Mouse (Mus musculus) midbrain, embryonic 14.5 days (tissue): ENCODE measurements around the gene H2afb3. TPM values are rescaled to one million over a fixed set of nuclear protein-coding genes. Genes with fewer than 3 reads are reported as not detected.
A peak's percentile ranks its signal among the peaks of the same experiment; 100 is the strongest.
"Not testable (repeated sequence)": the region's sequence is repeated elsewhere in the genome, so short reads cannot be mapped to it uniquely, and the experiment has no call there.

Experiments
- ATAC-seq: fragments of 200-750 bp; cut with Nextera tagmentation; 2 replicates; pipeline ENCODE4 v1.8.0; 2017; ENCODE audit warnings: moderate number of reproducible peaks, moderate library complexity; ENCODE audit not compliant: low FRiP score, low TSS enrichment
- DNase-seq: peaks from one replicate; pipeline ENCODE4 v3.0.0-alpha.2; 2015
- H3K27ac ChIP-seq: fragments of 300-500 bp; sonication (generic); replicated peaks from 2 replicates; pipeline ENCODE4 v1.5.1; 2014; ENCODE audit warnings: mild to moderate bottlenecking, low read depth, low read length, moderate library complexity
- H3K27me3 ChIP-seq: fragments of 300-500 bp; sonication (generic); 2 replicates; pipeline ENCODE4 v1.6.1; 2014; ENCODE audit warnings: low read length, control low read depth, mixed read lengths; ENCODE audit not compliant: control insufficient read depth, insufficient read depth
- H3K36me3 ChIP-seq: fragments of 300-500 bp; sonication (generic); 2 replicates; pipeline ENCODE4 v1.6.1; 2014; ENCODE audit warnings: low read length, control low read depth; ENCODE audit not compliant: control insufficient read depth, insufficient read depth
- H3K4me1 ChIP-seq: fragments of 300-500 bp; sonication (generic); 2 replicates; pipeline ENCODE4 v1.6.1; 2014; ENCODE audit warnings: mild to moderate bottlenecking, antibody characterized with exemption, low read length, control low read depth; ENCODE audit not compliant: control insufficient read depth, insufficient read depth
- H3K4me2 ChIP-seq: fragments of 300-500 bp; sonication (generic); 2 replicates; pipeline ENCODE4 v1.6.1; 2014; ENCODE audit warnings: mild to moderate bottlenecking, low read length, moderate library complexity
- H3K4me3 ChIP-seq: fragments of 300-500 bp; sonication (generic); replicated peaks from 2 replicates; pipeline ENCODE4 v1.5.1; 2014; ENCODE audit warnings: low read depth, low read length
- H3K9ac ChIP-seq: fragments of 300-500 bp; sonication (generic); replicated peaks from 2 replicates; pipeline ENCODE4 v1.6.1; 2014; ENCODE audit warnings: mild to moderate bottlenecking, low read length, moderate library complexity
- H3K9me3 ChIP-seq: fragments of 300-500 bp; sonication (generic); 2 replicates; pipeline ENCODE4 v1.6.1; 2016; ENCODE audit warnings: low read length, control low read depth, mixed read lengths; ENCODE audit not compliant: control insufficient read depth
- WGBS: fragments of 180-500 bp; shearing (Covaris S2); extraction: QIAGEN DNeasy Blood & Tissue Kit; methylation state at CpG from one replicate; pipeline ENCODE4 v1.1.7; 2014; 5-methylcytosine and 5-hydroxymethylcytosine counted together
- polyA plus RNA-seq: library from polyadenylated mRNA; unstranded; fragments of >200 nt; fragmentation: Nextera tagmentation; extraction: Ambion mirVana; gene quantifications from 2 replicates; pipeline ENCODE4 v1.2.1, GENCODE M21; 2014

Gene H2afb3
- polyA plus RNA-seq = not detected in 2 replicates

- H3K4me2 ChIP-seq, H3K27ac ChIP-seq, H3K9ac ChIP-seq, H3K36me3 ChIP-seq, H3K4me1 ChIP-seq, DNase-seq, ATAC-seq, H3K9me3 ChIP-seq, H3K4me3 ChIP-seq, H3K27me3 ChIP-seq: not testable (repeated sequence)
- WGBS = 87% methylated on average over 9 of the region's 10 CpGs
Observed at GRCm38 (mm10) chrX:120312995-120313394, at the start of gene H2afb3. Gene H2afb3, minus strand, starts transcription at chrX:120313095.

- 50% methylated on average over 2 of the region's 2 CpGs for WGBS
- Histone ChIP-seq H3K4me1 (no peaks in the 10 kb centered on the region), H3K9ac (no peak overlapping the region), H3K27ac (no peak overlapping the region), H3K9me3 (no peaks in the 10 kb centered on the region), H3K36me3 (no peaks in the 10 kb centered on the region), H3K4me3 (no peak overlapping the region), H3K27me3 (no peaks in the 10 kb centered on the region), H3K4me2 (no peak overlapping the region)
- DNase-seq (no peak), ATAC-seq (no peak)
Observed at GRCm38 (mm10) chrX:120301469-120302175, 11.3 kb downstream of the H2afb3 start.

GRCm38 (mm10) chrX:120292832-120293750 lies 19.8 kb downstream of the H2afb3 start:
- Histone ChIP-seq H3K27me3 (no peaks in the 10 kb centered on the region), H3K4me1 (no peaks in the 10 kb centered on the region), H3K4me2 (peak overlapping the region; percentile 78), H3K4me3 (peak overlapping the region; percentile 46), H3K9me3 (no peaks in the 10 kb centered on the region), H3K36me3 (no peaks in the 10 kb centered on the region), H3K27ac (peak overlapping the region; percentile 78), H3K9ac (peak overlapping the region; percentile 54)
- WGBS = 6% methylated on average over 44 of the region's 46 CpGs
- DNase-seq (peak; percentile 82), ATAC-seq (peak; percentile 88)

- peak overlapping the region; percentile 78 for H3K4me2 ChIP-seq
- no peaks in the 10 kb centered on the region for H3K27me3 ChIP-seq
- DNase-seq = peak; percentile 57
- 15% methylated on average over 13 of the region's 13 CpGs for WGBS
- no peak for ATAC-seq
- no peaks in the 10 kb centered on the region for H3K36me3 ChIP-seq
- H3K4me1 ChIP-seq = no peaks in the 10 kb centered on the region
- H3K27ac ChIP-seq = no peak overlapping the region
- H3K9me3 ChIP-seq = no peaks in the 10 kb centered on the region
- H3K4me3 ChIP-seq = peak overlapping the region; percentile 46
- 0 out of 2 replicates have a peak overlapping the region, but pooled peaks have one; percentile 16 for H3K9ac ChIP-seq
Observed at GRCm38 (mm10) chrX:120291696-120292095, 21.2 kb downstream of the H2afb3 start.

- ATAC-seq (no peak), DNase-seq (peak; percentile 29)
- H3K27ac ChIP-seq = no peak overlapping the region
- no peaks in the 10 kb centered on the region for H3K27me3 ChIP-seq
- no peaks in the 10 kb centered on the region for H3K4me1 ChIP-seq
- no peaks in the 10 kb centered on the region for H3K36me3 ChIP-seq
- peak overlapping the region; percentile 42; the same call in 1 of the 2 replicates for H3K9ac ChIP-seq
- H3K9me3 ChIP-seq = no peaks in the 10 kb centered on the region
- WGBS = 21% methylated on average over 18 of the region's 18 CpGs
- H3K4me2 ChIP-seq = peak overlapping the region; percentile 78
- peak overlapping the region; percentile 46 for H3K4me3 ChIP-seq
Observed at GRCm38 (mm10) chrX:120290900-120291280, 22.0 kb downstream of the H2afb3 start.

GRCm38 (mm10) chrX:120290011-120290899 lies 22.6 kb downstream of the H2afb3 start, which contains the start of gene Pcdh11x:
Gene Pcdh11x, plus strand, starts transcription at chrX:120290259.
- H3K4me1 ChIP-seq = no peaks in the 10 kb centered on the region
- no peak within 1 kb of the TSS for H3K27ac ChIP-seq
- no peaks in the 10 kb centered on the region for H3K9me3 ChIP-seq

GRCm38 (mm10) chrX:120287502-120287901 lies 25.4 kb downstream of the H2afb3 start:
- no peak for ATAC-seq
- Histone ChIP-seq H3K4me1 (no peaks in the 10 kb centered on the region), H3K27ac (no peak overlapping the region), H3K36me3 (no peaks in the 10 kb centered on the region), H3K9me3 (no peaks in the 10 kb centered on the region), H3K4me2 (no peak overlapping the region), H3K27me3 (no peaks in the 10 kb centered on the region), H3K4me3 (no peak overlapping the region), H3K9ac (no peak overlapping the region)
- peak; percentile 57 for DNase-seq
- WGBS = 13% methylated on average over 1 of the region's 1 CpGs

More at GRCm38 (mm10) chrX:120290011-120290899, 22.6 kb downstream of the H2afb3 start, which contains the start of gene Pcdh11x:
- Histone ChIP-seq H3K9ac (peak within 1 kb of the TSS; percentile 42; the same call in 1 of the 2 replicates), H3K36me3 (no peaks in the 10 kb centered on the region), H3K4me2 (peak within 1 kb of the TSS; percentile 78), H3K4me3 (peak within 1 kb of the TSS; percentile 46), H3K27me3 (no peaks in the 10 kb centered on the region)
- WGBS = 16% methylated on average over 38 of the region's 40 CpGs
- ATAC-seq = peak; percentile 83
- DNase-seq = peak; percentile 82

GRCm38 (mm10) chrX:120285522-120285921 lies 27.4 kb downstream of the H2afb3 start:
- no peak overlapping the region for H3K4me2 ChIP-seq
- no peaks in the 10 kb centered on the region for H3K9me3 ChIP-seq
- no peak overlapping the region for H3K4me3 ChIP-seq
- H3K36me3 ChIP-seq = no peaks in the 10 kb centered on the region
- ATAC-seq (no peak), DNase-seq (peak; percentile 76)
- no peaks in the 10 kb centered on the region for H3K27me3 ChIP-seq
- H3K27ac ChIP-seq = no peak overlapping the region
- no peaks in the 10 kb centered on the region for H3K4me1 ChIP-seq
- H3K9ac ChIP-seq = no peak overlapping the region
